27 mouse cellular contexts compared by ENCODE assay signal in the genomic region with DNA sequence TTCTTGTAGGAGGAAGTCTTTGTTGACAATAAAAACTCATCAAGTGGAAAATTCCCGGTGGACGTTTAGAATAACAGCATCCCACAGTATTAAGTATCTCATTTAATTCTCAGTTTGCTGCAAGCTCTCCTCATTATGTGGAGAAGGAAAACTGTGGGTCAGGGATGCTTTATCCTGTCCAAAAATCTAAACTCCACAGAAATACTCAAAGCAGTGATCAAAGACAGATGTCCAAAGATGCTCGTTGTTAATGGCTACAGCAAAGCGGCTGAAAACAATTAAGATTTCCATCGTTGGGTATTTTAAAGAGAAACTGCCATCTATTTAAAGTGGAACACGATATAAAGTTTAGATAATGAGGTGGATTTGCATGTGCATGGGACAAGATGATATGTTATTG.
DNase-seq lines count a peak whose midpoint lies in the region; ATAC-seq lines count a peak whose summit lies in the region.
"Had no signal": no experiment of that assay in that cellular context is flagged by ENCODE, and none has a peak within 500 bp of the region (broad histone marks: within the 10 kb centered on the region; RNA-seq: fewer than 3 reads in every experiment).

No protein-coding gene starts in this region.

- H3K4me2 ChIP-seq in embryonic facial prominence, embryonic 11.5 days (ENCODE audit: low read depth, low read length): no peak overlapping the region
- no peak overlapping the region for H3K4me2 ChIP-seq in midbrain, embryonic 11.5 days
- no peak overlapping the region for H3K4me2 ChIP-seq in midbrain, embryonic 13.5 days (replicated peaks)
- H3K4me2 ChIP-seq: embryonic facial prominence, embryonic 15.5 days; forebrain, embryonic 12.5 days; forebrain, embryonic 15.5 days had no signal

- no peak overlapping the region for H3K9ac ChIP-seq in embryonic facial prominence, embryonic 11.5 days (replicated peaks; ENCODE audit: low read length)
- H3K9ac ChIP-seq in midbrain, embryonic 11.5 days (ENCODE audit: low read length): no peak overlapping the region
- H3K9ac ChIP-seq in midbrain, embryonic 13.5 days (replicated peaks): no peak overlapping the region
- H3K9ac ChIP-seq: embryonic facial prominence, embryonic 15.5 days; forebrain, embryonic 12.5 days; forebrain, embryonic 15.5 days; forebrain, postnatal 0 days had no signal

- WGBS in embryonic facial prominence, embryonic 11.5 days: 38% methylated on average over 6 of the region's 6 CpGs
- 43% methylated on average over 6 of the region's 6 CpGs for WGBS in embryonic facial prominence, embryonic 10.5 days
- 77% methylated on average over 6 of the region's 6 CpGs for WGBS in midbrain, embryonic 11.5 days
- WGBS in midbrain, embryonic 13.5 days: 78% methylated on average over 6 of the region's 6 CpGs

- H3K36me3 ChIP-seq in embryonic facial prominence, embryonic 11.5 days (replicated peaks; ENCODE audit: control insufficient read depth, insufficient read depth, low read depth, low read length): no peaks in the 10 kb centered on the region
- no peaks in the 10 kb centered on the region for H3K36me3 ChIP-seq in embryonic facial prominence, embryonic 10.5 days (replicated peaks)
- no peaks in the 10 kb centered on the region for H3K36me3 ChIP-seq in midbrain, embryonic 11.5 days (ENCODE audit: control insufficient read depth, insufficient read depth, low read length)
- no peaks in the 10 kb centered on the region for H3K36me3 ChIP-seq in midbrain, embryonic 13.5 days
- H3K36me3 ChIP-seq: embryonic facial prominence, embryonic 15.5 days; forebrain, embryonic 10.5 days; forebrain, embryonic 12.5 days; forebrain, embryonic 15.5 days; G1E had no signal

- H3K27me3 ChIP-seq in embryonic facial prominence, embryonic 11.5 days (ENCODE audit: control insufficient read depth, insufficient read depth, low read length): no peaks in the 10 kb centered on the region
- H3K27me3 ChIP-seq in embryonic facial prominence, embryonic 10.5 days (replicated peaks; ENCODE audit: low read depth, poor library complexity, severe bottlenecking): no peaks in the 10 kb centered on the region
- H3K27me3 ChIP-seq in midbrain, embryonic 11.5 days (ENCODE audit: control insufficient read depth, insufficient read depth, low read length): no peaks in the 10 kb centered on the region
- no peaks in the 10 kb centered on the region for H3K27me3 ChIP-seq in midbrain, embryonic 13.5 days
- H3K27me3 ChIP-seq: CH12.LX; embryonic facial prominence, embryonic 15.5 days; forebrain, embryonic 12.5 days; forebrain, embryonic 15.5 days; Patski had no signal

- H3K27ac ChIP-seq in embryonic facial prominence, embryonic 11.5 days (replicated peaks; ENCODE audit: low read depth, low read length): no peak overlapping the region
- no peak overlapping the region for H3K27ac ChIP-seq in embryonic facial prominence, embryonic 10.5 days (replicated peaks)
- H3K27ac ChIP-seq in midbrain, embryonic 11.5 days (ENCODE audit: low read depth, low read length): no peak overlapping the region
- no peak overlapping the region for H3K27ac ChIP-seq in midbrain, embryonic 13.5 days
- H3K27ac ChIP-seq: embryonic facial prominence, embryonic 15.5 days; forebrain, embryonic 10.5 days; forebrain, embryonic 12.5 days; forebrain, embryonic 15.5 days had no signal

- H3K9me3 ChIP-seq in embryonic facial prominence, embryonic 11.5 days (replicated peaks; ENCODE audit: control insufficient read depth, low read length): no peaks in the 10 kb centered on the region
- no peaks in the 10 kb centered on the region for H3K9me3 ChIP-seq in embryonic facial prominence, embryonic 10.5 days
- no peaks in the 10 kb centered on the region for H3K9me3 ChIP-seq in midbrain, embryonic 11.5 days (ENCODE audit: control insufficient read depth, low read length)
- H3K9me3 ChIP-seq in midbrain, embryonic 13.5 days: 0 out of 2 replicates have a peak, but pooled peaks cover 3% of the 10 kb centered on the region
- H3K9me3 ChIP-seq: embryonic facial prominence, embryonic 15.5 days; forebrain, embryonic 15.5 days; G1E had no signal

- no peak overlapping the region for H3K4me3 ChIP-seq in embryonic facial prominence, embryonic 11.5 days (ENCODE audit: low read depth, low read length)
- H3K4me3 ChIP-seq in embryonic facial prominence, embryonic 10.5 days: no peak overlapping the region
- no peak overlapping the region for H3K4me3 ChIP-seq in midbrain, embryonic 11.5 days (ENCODE audit: low read depth, low read length)
- no peak overlapping the region for H3K4me3 ChIP-seq in midbrain, embryonic 13.5 days (replicated peaks)
- H3K4me3 ChIP-seq: embryonic facial prominence, embryonic 15.5 days; erythroblast, embryonic 14.5 days; forebrain, embryonic 10.5 days; forebrain, embryonic 12.5 days; forebrain, embryonic 15.5 days had no signal

- no peak for ATAC-seq in embryonic facial prominence, embryonic 11.5 days (replicated peaks; ENCODE audit: insufficient number of reproducible peaks, low FRiP score, low TSS enrichment, low read depth)
- ATAC-seq in midbrain, embryonic 11.5 days (ENCODE audit: low FRiP score): no peak
- no peak for ATAC-seq in midbrain, embryonic 13.5 days
- ATAC-seq: activated CD4-positive, CD25-positive, alpha-beta regulatory T cell, adult 4 months; CD4-positive, CD25-positive, alpha-beta regulatory T cell, adult 4 months; forebrain, embryonic 15.5 days; forebrain, postnatal 0 days; Patski had no signal

- peak; percentile 29 for DNase-seq in embryo, embryonic 10.5 days (ENCODE audit: low spot score)
- no peak for DNase-seq in embryo, embryonic 9.5 days (ENCODE audit: extremely low spot score)
- peak; percentile 78 for DNase-seq in embryonic facial prominence, embryonic 11.5 days (ENCODE audit: low spot score)
- no peak for DNase-seq in embryonic facial prominence, embryonic 10.5 days (ENCODE audit: low spot score)
- peak; percentile 49 for DNase-seq in midbrain, embryonic 11.5 days (ENCODE audit: low spot score, missing footprints)
- DNase-seq in cerebellum, adult 11 months: no peak
- DNase-seq: adrenal gland, adult 8-10 months; adrenal gland, postnatal 14 days; adrenal gland, postnatal 36 days; B cell, adult 2 months; cerebellum, adult 18-20 months; cerebellum, adult 8-10 months; cerebellum, adult 9-11 months; cerebellum, postnatal 14 days; cerebellum, postnatal 36 days; forebrain, postnatal 0 days had no signal

- H3K4me1 ChIP-seq in embryonic facial prominence, embryonic 11.5 days (ENCODE audit: control insufficient read depth, insufficient read depth, low read length): no peaks in the 10 kb centered on the region
- H3K4me1 ChIP-seq in embryonic facial prominence, embryonic 10.5 days: peaks cover 18% of the 10 kb centered on the region
- H3K4me1 ChIP-seq in midbrain, embryonic 11.5 days (ENCODE audit: control insufficient read depth, insufficient read depth, low read length): no peaks in the 10 kb centered on the region
- H3K4me1 ChIP-seq in midbrain, embryonic 13.5 days (replicated peaks): no peaks in the 10 kb centered on the region
- H3K4me1 ChIP-seq: forebrain, embryonic 15.5 days had no signal

Comparison
In these comparisons a context has a peak if more than half of its experiments do, and no peak if none do; other contexts are left out.
1. DNase-seq: peak in embryo, embryonic 10.5 days (single experiment), embryonic facial prominence, embryonic 11.5 days (single experiment) and midbrain, embryonic 11.5 days (single experiment); none in embryo, embryonic 9.5 days (single experiment), embryonic facial prominence, embryonic 10.5 days (single experiment) and cerebellum, adult 11 months (single experiment).